Mouse (Mus musculus) B cell, adult 62 days (primary cell): Measurements from ENCODE around the gene Map3k3. TPM values are rescaled to one million over a fixed set of nuclear protein-coding genes. Genes with fewer than 3 reads are reported as not detected.

Experiments used
- total RNA-seq: library from RNA; stranded (reverse); gene quantifications from 4 replicates; pipeline ENCODE4 v1.2.4, GENCODE M21; 2023

Map3k3 gene
- total RNA-seq: 123 to 133 TPM (median 131 TPM) in 4 replicates

GRCm38 (mm10) chr11:106083708-106084701, at the start of gene Map3k3:
Gene Map3k3 (plus strand): TSS chr11:106084613.

GRCm38 (mm10) chr11:106036548-106037417, 47.6 kb upstream of the Map3k3 start, which contains the start of gene Dcaf7:
Gene Dcaf7 (plus strand): TSS chr11:106036872.

GRCm38 (mm10) chr11:106065923-106066571, 18.4 kb upstream of the Map3k3 start, which contains the start of gene Taco1:
Gene Taco1 (plus strand): TSS chr11:106066061.

GRCm38 (mm10) chr11:106160841-106161721, 76.7 kb downstream of the Map3k3 start, which contains the start of the genes Gm10840 and Limd2:
Gene Gm10840 (plus strand): TSS chr11:106160850.
Gene Limd2 (minus strand): TSS chr11:106160860.

GRCm38 (mm10) chr11:106202123-106202465, 117.7 kb downstream of the Map3k3 start, which contains the start of gene Strada:
Gene Strada (minus strand): TSS chr11:106202168.

Other genes starting within 250 kb of the Map3k3 start
- gene Cyb561, start 131.3 kb upstream of the Map3k3 start, total RNA-seq: 0.39 TPM in 1 of 4 replicates, not detected in the others
- 0.15 to 0.25 TPM (median 0.18 TPM) in 3 of 4 replicates, not detected in the other for gene Ace, start 116.7 kb upstream of the Map3k3 start, total RNA-seq
- not detected in 4 replicates for gene Ace3, start 89.9 kb upstream of the Map3k3 start, total RNA-seq
- 0.16 to 0.35 TPM (median 0.21 TPM) in 3 of 4 replicates, not detected in the other for gene Kcnh6, start 76.5 kb upstream of the Map3k3 start, total RNA-seq
- gene Dcaf7, start 47.7 kb upstream of the Map3k3 start, total RNA-seq: 68.4 to 70.5 TPM (median 68.9 TPM) in 4 replicates
- gene Taco1, start 18.6 kb upstream of the Map3k3 start, total RNA-seq: 6.9 to 9.6 TPM (median 8.7 TPM) in 4 replicates
- gene Gm10840, start 76.2 kb downstream of the Map3k3 start, total RNA-seq: 6.0 to 12.4 TPM (median 8.7 TPM) in 4 replicates
- 449 to 469 TPM (median 459 TPM) in 4 replicates for gene Limd2, start 76.2 kb downstream of the Map3k3 start, total RNA-seq
- gene Strada, start 117.6 kb downstream of the Map3k3 start, total RNA-seq: 40.6 to 45.5 TPM (median 44.0 TPM) in 4 replicates
- 34.5 to 46.0 TPM (median 40.2 TPM) in 4 replicates for gene Ccdc47, start 131.7 kb downstream of the Map3k3 start, total RNA-seq
- 62.9 to 70.1 TPM (median 66.8 TPM) in 4 replicates for gene Ddx42, start 132.3 kb downstream of the Map3k3 start, total RNA-seq
- 56.4 to 76.1 TPM (median 69.5 TPM) in 4 replicates for gene Ftsj3, start 171.5 kb downstream of the Map3k3 start, total RNA-seq
- gene Psmc5, start 171.5 kb downstream of the Map3k3 start, total RNA-seq: 48.0 to 55.8 TPM (median 52.8 TPM) in 4 replicates
- 139 to 173 TPM (median 145 TPM) in 4 replicates for gene Smarcd2, start 188.4 kb downstream of the Map3k3 start, total RNA-seq
- gene Tcam1, start 192.1 kb downstream of the Map3k3 start, total RNA-seq: 0.32 to 0.42 TPM (median 0.41 TPM) in 3 of 4 replicates, not detected in the other
- gene Gh, start 217.3 kb downstream of the Map3k3 start, total RNA-seq: 8.6 to 12.0 TPM (median 11.0 TPM) in 4 replicates
- 1,261 to 1,403 TPM (median 1,279 TPM) in 4 replicates for gene Cd79b, start 230.1 kb downstream of the Map3k3 start, total RNA-seq